Mouse (Mus musculus) cerebellum, adult 2 months (tissue): ENCODE results near the gene Znrf3.

Experiments
- CTCF ChIP-seq: fragments of 200-500 bp; IDR thresholded peaks from 2 replicates; pipeline ENCODE4 v1.5.1; 2011; ENCODE audit warnings: low read depth, mild to moderate bottlenecking, control low read depth, low read length, moderate library complexity, borderline replicate concordance; ENCODE audit not compliant: insufficient read depth
- POLR2A ChIP-seq: fragments of 200-500 bp; IDR thresholded peaks from 2 replicates; pipeline ENCODE4 v1.6.1; 2011; ENCODE audit warnings: low read length, control low read depth, borderline replicate concordance; ENCODE audit not compliant: insufficient read depth

DNA sequence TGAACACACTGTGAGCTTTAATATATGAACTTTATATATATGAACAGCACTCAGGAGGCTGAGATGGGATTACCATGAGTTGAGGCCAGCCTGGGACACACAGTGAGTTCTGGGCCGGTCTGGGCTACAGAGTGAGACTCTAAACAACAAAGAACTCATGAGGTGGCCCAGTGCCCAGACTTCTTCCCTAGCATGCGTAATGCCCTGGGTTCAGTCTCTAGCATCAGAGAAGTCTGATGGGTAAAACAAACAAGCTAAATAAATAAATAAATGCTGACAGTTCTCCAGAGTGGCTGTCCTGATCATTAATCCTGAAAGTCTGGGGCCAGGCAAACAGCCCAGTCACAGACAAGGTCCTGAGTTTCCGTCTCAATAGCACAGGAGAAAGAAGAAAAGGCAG lies 25.4 kb upstream of the Znrf3 start:
- TF ChIP-seq CTCF (no peak), POLR2A (no peak)
